Mouse (Mus musculus) forebrain, embryonic 16.5 days (tissue): ENCODE data around the gene H2-Eb2. TPM values are rescaled to one million over a fixed set of nuclear protein-coding genes. Genes with fewer than 3 reads are reported as not detected.

Experiments
- ATAC-seq: fragments of 200-750 bp; cut with Nextera tagmentation; 2 replicates; pipeline ENCODE4 v1.8.0; 2017; ENCODE audit warnings: mild to moderate bottlenecking, moderate library complexity
- H3K27ac ChIP-seq: fragments of 300-500 bp; sonication (generic); 2 replicates; pipeline ENCODE4 v1.5.1; 2014; ENCODE audit warnings: low read length, control low read depth
- H3K27me3 ChIP-seq: fragments of 300-500 bp; sonication (generic); replicated peaks from 2 replicates; pipeline ENCODE4 v1.6.1; 2014; ENCODE audit warnings: low read length; ENCODE audit not compliant: control insufficient read depth, insufficient read depth
- H3K36me3 ChIP-seq: fragments of 300-500 bp; sonication (generic); 2 replicates; pipeline ENCODE4 v1.6.1; 2014; ENCODE audit not compliant: control insufficient read depth, insufficient read depth
- H3K4me1 ChIP-seq: fragments of 300-500 bp; sonication (generic); replicated peaks from 2 replicates; pipeline ENCODE4 v1.6.1; 2014; ENCODE audit warnings: low read length; ENCODE audit not compliant: control insufficient read depth, insufficient read depth
- H3K4me2 ChIP-seq: fragments of 300-500 bp; sonication (generic); 2 replicates; pipeline ENCODE4 v1.6.1; 2014; ENCODE audit warnings: mild to moderate bottlenecking, low read length, control low read depth
- H3K4me3 ChIP-seq: fragments of 300-500 bp; sonication (generic); replicated peaks from 2 replicates; pipeline ENCODE4 v1.5.1; 2014; ENCODE audit warnings: mild to moderate bottlenecking, low read length, control low read depth
- H3K9ac ChIP-seq: fragments of 300-500 bp; sonication (generic); replicated peaks from 2 replicates; pipeline ENCODE4 v1.6.1; 2014; ENCODE audit warnings: low read depth, low read length, control low read depth
- H3K9me3 ChIP-seq: fragments of 300-500 bp; sonication (generic); 2 replicates; pipeline ENCODE4 v1.6.1; 2016; ENCODE audit warnings: low read length; ENCODE audit not compliant: control insufficient read depth
- WGBS: fragments of 180-500 bp; shearing (Covaris S2); extraction: QIAGEN DNeasy Blood & Tissue Kit; methylation state at CpG from one replicate; pipeline ENCODE4 v1.1.7; 2014; 5-methylcytosine and 5-hydroxymethylcytosine counted together
- polyA plus RNA-seq: library from polyadenylated mRNA; unstranded; fragments of >200 nt; fragmentation: Nextera tagmentation; extraction: Ambion mirVana; gene quantifications from 2 replicates; pipeline ENCODE4 v1.2.1, GENCODE M21; 2015

Gene H2-Eb2
- polyA plus RNA-seq: not detected in 2 replicates

DNA sequence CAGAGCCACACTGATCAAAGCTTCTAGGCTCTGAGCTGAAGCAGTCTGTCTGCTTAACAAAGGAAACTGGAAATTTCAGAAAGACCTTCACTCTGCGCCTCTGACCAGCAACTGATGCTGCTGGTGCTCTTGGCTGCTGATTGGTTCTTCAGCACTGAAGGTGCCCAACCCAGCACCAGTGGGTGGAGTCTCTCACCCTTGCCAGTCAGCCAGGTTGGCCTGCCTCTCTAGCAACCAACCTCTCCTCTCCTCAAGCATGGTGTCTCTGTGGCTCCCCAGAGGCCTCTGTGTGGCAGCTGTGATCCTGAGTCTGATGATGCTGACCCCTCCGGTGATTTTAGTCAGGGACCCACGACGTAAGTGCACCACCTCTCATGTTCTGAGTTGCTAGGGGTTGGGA lies at the start of gene H2-Eb2:
H2-Eb2 (plus strand) TSS at position 230 of the 400 bp plus-strand sequence.
- Histone ChIP-seq H3K36me3 (no peaks in the 10 kb centered on the region), H3K27me3 (no peaks in the 10 kb centered on the region), H3K9ac (no peak within 1 kb of the TSS), H3K4me3 (no peak within 1 kb of the TSS), H3K4me2 (no peak within 1 kb of the TSS), H3K9me3 (no peaks in the 10 kb centered on the region), H3K4me1 (no peaks in the 10 kb centered on the region), H3K27ac (no peak within 1 kb of the TSS)
- ATAC-seq: no peak
- 60% methylated on average over 4 of the region's 4 CpGs for WGBS

DNA sequence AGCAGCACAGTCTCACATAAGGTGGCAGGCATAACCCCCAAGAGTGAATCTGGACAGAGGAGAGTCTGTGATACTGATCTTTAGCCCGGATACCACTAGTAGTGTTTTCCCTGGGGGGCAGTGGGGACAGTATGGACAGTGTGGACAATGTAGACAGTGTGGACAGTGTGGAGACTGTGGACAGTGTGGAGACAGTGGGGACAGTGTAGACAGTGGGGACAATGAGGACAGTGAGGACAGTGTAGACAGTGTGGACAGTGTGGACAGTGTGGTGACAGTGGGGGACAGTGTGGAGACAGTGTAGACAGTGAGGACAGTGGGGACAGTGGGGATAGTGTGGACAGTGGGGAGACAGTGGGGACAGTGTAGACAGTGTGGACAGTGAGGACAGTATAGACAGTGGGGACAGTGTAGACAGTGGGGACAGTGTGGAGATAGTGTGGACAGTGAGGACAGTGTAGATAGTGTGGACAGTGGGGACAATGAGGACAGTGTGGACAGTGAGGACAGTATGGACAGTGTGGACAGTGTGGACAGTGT lies 44.9 kb upstream of the H2-Eb2 start:
- Histone ChIP-seq H3K4me1 (no peaks in the 10 kb centered on the region), H3K9me3 (0 out of 2 replicates have a peak, but pooled peaks cover 2% of the 10 kb centered on the region), H3K27ac (no peak overlapping the region), H3K4me2 (no peak overlapping the region), H3K36me3 (no peaks in the 10 kb centered on the region), H3K4me3 (no peak overlapping the region), H3K27me3 (no peaks in the 10 kb centered on the region), H3K9ac (no peak overlapping the region)
- ATAC-seq: no peak
- 84% methylated on average over 1 of the region's 1 CpGs for WGBS

DNA sequence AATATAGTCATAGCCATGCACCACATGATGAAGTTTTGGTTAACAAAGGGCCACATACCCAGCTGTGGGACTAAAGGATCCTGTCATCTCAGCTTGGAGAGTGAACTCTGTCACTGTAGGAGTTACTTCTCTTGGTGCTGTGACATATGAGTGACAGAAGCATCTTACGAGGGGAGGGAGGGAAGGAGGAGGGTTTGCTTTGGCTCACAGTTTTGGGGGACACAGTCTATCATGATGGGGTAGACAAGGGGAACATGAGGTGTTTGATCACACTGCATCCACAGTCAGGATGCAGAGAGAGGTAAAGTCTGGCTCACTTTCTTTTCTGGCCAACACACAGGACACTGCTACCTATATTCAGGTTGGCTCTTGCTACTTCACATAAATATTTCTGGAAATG lies 43.6 kb upstream of the H2-Eb2 start:
- Histone ChIP-seq H3K9ac (no peak overlapping the region), H3K4me3 (no peak overlapping the region), H3K4me1 (no peaks in the 10 kb centered on the region), H3K27ac (no peak overlapping the region), H3K36me3 (no peaks in the 10 kb centered on the region), H3K4me2 (no peak overlapping the region), H3K9me3 (0 out of 2 replicates have a peak, but pooled peaks cover 2% of the 10 kb centered on the region), H3K27me3 (no peaks in the 10 kb centered on the region)
- ATAC-seq: no peak
- WGBS: 73% methylated on average over 1 of the region's 1 CpGs

DNA sequence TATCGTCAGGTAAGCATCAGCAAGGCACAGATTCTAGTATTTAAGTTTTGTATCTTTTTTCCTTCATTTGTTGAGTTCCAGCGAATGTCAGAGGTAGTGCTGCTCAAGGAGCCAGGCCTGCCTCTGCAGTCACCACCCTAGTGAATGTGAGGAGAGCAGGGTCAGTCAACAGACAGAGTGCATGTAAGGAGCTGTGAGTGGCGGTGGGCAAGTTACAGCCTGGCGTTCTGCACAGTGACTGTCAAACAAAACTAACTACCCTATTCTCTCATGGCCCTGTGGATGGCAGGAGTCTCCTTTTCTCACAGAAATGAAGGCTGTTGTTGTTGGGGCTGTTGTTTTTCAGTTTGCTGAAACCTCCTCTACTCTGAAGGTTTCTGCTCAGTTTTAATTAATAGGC lies 40.1 kb upstream of the H2-Eb2 start:
- WGBS: 72% methylated on average over 4 of the region's 4 CpGs
- no peaks in the 10 kb centered on the region for H3K4me1 ChIP-seq

DNA sequence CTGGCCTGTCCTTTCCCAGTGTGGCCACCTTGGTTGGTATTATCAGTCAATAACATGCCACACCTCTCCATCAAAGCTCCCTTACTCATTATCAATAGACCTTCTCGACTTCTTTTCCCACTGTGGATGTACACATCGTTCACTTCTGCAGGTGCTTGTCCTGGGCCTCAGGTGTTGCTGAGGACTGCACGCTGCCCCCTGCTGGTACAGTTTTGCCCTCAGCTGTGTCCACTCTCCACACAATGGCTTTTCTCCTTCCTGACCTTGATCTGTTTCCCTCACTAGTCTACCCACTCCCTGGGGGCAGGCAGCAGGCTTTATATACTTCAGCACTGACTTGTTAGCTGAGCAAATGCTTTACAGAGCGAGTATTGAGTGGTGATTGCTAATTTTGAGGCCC lies 39.6 kb upstream of the H2-Eb2 start:
- Histone ChIP-seq H3K27ac (no peak overlapping the region), H3K27me3 (no peaks in the 10 kb centered on the region), H3K36me3 (no peaks in the 10 kb centered on the region), H3K9ac (no peak overlapping the region), H3K9me3 (no peaks in the 10 kb centered on the region), H3K4me3 (no peak overlapping the region), H3K4me1 (no peaks in the 10 kb centered on the region), H3K4me2 (no peak overlapping the region)
- WGBS: 28% methylated on average over 4 of the region's 4 CpGs
- no peak for ATAC-seq

More for the DNA sequence above, 40.1 kb upstream of the H2-Eb2 start:
- H3K4me2 ChIP-seq: no peak overlapping the region
- H3K4me3 ChIP-seq: no peak overlapping the region
- H3K9ac ChIP-seq: no peak overlapping the region
- no peak for ATAC-seq
- no peaks in the 10 kb centered on the region for H3K27me3 ChIP-seq
- H3K27ac ChIP-seq: no peak overlapping the region
- H3K9me3 ChIP-seq: no peaks in the 10 kb centered on the region
- H3K36me3 ChIP-seq: no peaks in the 10 kb centered on the region

DNA sequence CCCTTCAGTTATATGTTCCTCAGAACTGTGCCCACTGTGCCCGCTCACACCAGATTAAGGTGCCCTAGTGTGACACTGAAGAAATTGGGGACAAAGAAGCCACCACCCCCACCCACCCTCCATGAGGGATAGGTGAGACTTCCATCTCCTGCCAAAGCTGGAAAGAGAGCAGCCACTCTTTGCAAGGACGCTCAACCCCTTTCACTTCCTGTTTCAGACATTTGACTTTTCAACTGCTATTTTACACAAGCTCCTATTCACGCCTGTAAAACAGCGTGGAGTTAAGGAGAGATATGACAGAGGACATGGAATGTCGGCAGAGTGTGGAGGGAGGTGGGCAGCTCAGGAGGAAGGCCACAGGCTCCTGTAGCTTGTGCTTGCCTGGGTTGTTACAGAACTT lies 39.0 kb upstream of the H2-Eb2 start:
- Histone ChIP-seq H3K9me3 (no peaks in the 10 kb centered on the region), H3K4me2 (no peak overlapping the region), H3K4me3 (no peak overlapping the region), H3K36me3 (no peaks in the 10 kb centered on the region), H3K4me1 (peaks cover 2% of the 10 kb centered on the region; the same call in 1 of the 2 replicates), H3K9ac (no peak overlapping the region), H3K27ac (no peak overlapping the region), H3K27me3 (no peaks in the 10 kb centered on the region)
- WGBS: 83% methylated on average over 5 of the region's 5 CpGs
- ATAC-seq: no peak

DNA sequence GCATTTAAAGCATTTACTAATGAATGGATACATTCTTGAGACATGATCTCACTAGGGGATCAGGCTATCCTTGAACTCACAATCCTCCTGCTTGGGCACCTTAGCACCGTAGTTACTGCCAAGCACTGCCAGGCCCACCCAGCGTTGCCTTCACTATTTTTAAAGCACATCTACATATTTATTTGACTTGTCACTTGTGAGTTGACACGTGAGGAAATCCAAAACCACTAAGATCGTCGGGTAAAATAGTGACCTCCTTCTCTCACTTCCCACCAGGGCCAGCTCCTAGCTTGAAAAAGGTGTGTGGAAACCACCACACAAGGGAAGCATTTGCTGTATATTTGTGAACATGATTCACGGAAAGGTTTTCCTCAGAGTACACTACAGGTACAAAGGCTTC lies 38.5 kb upstream of the H2-Eb2 start:
- 75% methylated on average over 6 of the region's 6 CpGs for WGBS
- H3K27ac ChIP-seq: no peak overlapping the region
- no peak for ATAC-seq
- peaks cover 4% of the 10 kb centered on the region; the same call in 1 of the 2 replicates for H3K4me1 ChIP-seq
- H3K4me3 ChIP-seq: no peak overlapping the region
- no peaks in the 10 kb centered on the region for H3K27me3 ChIP-seq
- no peak overlapping the region for H3K4me2 ChIP-seq
- H3K36me3 ChIP-seq: no peaks in the 10 kb centered on the region
- no peak overlapping the region for H3K9ac ChIP-seq
- H3K9me3 ChIP-seq: no peaks in the 10 kb centered on the region

DNA sequence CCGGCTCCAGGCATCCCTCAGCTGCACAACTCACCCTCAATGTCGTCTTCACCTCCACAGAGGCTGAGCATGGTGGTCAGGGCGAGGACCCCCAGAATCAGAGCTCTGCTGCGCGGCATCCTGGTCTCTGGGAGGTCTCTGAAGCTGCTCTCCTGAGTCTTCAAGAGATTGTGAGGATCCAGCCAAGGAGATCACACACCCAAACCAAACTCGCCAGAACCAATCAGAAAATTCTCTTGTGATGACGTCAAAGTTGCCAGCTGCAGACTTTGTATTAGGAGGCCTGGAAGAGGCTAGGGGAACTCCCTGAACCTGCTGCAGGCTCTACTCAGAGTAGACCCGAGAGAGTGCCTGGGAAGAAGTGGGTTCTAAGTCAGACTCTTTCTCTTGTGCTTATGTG lies 37.8 kb upstream of the H2-Eb2 start, which contains the start of gene H2-Aa:
H2-Aa (minus strand) TSS at position 176 of the 400 bp plus-strand sequence.
- 15% methylated on average over 8 of the region's 8 CpGs for WGBS
- Histone ChIP-seq H3K9ac (no peak within 1 kb of the TSS), H3K27ac (no peak within 1 kb of the TSS), H3K4me2 (no peak within 1 kb of the TSS), H3K4me3 (no peak within 1 kb of the TSS), H3K27me3 (no peaks in the 10 kb centered on the region), H3K4me1 (peaks cover 4% of the 10 kb centered on the region; the same call in 1 of the 2 replicates), H3K9me3 (no peaks in the 10 kb centered on the region), H3K36me3 (no peaks in the 10 kb centered on the region)
- no peak; the same call in 1 of the 2 replicates for ATAC-seq

DNA sequence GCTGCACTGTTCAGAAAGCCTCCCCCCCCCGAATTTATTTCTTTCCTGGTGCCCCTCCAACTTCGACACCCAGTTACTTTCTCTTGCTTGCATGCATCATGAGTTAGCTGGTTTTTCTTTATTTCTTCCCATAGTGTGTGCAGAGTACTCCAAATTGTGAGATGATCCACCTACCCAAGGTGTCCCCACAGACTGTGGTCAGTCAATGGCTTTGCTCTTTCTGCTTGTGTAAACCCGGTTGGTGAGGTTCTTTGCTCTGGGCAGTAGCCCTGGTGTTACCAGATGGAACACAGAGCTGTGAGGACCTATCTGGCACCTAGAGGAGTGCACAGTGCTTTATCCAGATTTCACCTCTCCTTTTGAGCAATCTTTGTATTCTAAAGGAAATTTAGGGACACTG lies 37.3 kb upstream of the H2-Eb2 start:
- H3K4me1 ChIP-seq: peaks cover 4% of the 10 kb centered on the region; the same call in 1 of the 2 replicates
- no peak overlapping the region for H3K9ac ChIP-seq
- H3K36me3 ChIP-seq: no peaks in the 10 kb centered on the region
- no peak overlapping the region for H3K27ac ChIP-seq
- no peaks in the 10 kb centered on the region for H3K9me3 ChIP-seq
- 70% methylated on average over 3 of the region's 3 CpGs for WGBS
- no peak overlapping the region for H3K4me2 ChIP-seq
- no peak for ATAC-seq
- H3K27me3 ChIP-seq: no peaks in the 10 kb centered on the region
- H3K4me3 ChIP-seq: no peak overlapping the region

DNA sequence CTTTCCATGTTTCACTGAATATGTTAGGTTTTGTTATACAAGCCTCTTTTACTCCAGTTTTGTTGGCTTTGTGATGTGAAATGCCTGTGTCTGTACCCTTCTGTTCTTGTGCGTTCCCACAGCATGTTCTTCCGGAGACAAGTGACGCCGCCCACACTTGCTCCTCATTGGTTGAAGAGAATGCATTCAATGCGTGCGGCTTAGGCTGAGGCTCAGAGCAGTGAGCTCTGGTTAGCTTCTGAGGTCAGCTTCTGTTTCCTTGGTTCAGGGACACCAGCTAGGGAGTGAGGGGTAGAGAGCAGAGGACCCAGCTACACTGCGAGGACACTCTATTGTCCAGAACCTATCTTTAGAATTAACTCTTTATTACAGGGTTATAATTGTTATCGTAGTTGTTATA lies 33.9 kb upstream of the H2-Eb2 start:
- Histone ChIP-seq H3K27ac (no peak overlapping the region), H3K4me2 (no peak overlapping the region), H3K9me3 (no peaks in the 10 kb centered on the region), H3K9ac (no peak overlapping the region), H3K27me3 (no peaks in the 10 kb centered on the region), H3K36me3 (no peaks in the 10 kb centered on the region), H3K4me3 (no peak overlapping the region), H3K4me1 (peaks cover 6% of the 10 kb centered on the region; the same call in 1 of the 2 replicates)
- WGBS: 12% methylated on average over 8 of the region's 8 CpGs
- ATAC-seq: peak; percentile 94
